Mouse (Mus musculus): ENCODE measurements at regions not wholly inside any gene's neighbourhood (a gene's known extent, or its start where the extent isn't known, plus 50 kb on each side); places are given as distances from the start of the nearest gene placed in this dataset.
A peak's percentile ranks its signal among the peaks of the same experiment; 100 is the strongest.

DNA sequence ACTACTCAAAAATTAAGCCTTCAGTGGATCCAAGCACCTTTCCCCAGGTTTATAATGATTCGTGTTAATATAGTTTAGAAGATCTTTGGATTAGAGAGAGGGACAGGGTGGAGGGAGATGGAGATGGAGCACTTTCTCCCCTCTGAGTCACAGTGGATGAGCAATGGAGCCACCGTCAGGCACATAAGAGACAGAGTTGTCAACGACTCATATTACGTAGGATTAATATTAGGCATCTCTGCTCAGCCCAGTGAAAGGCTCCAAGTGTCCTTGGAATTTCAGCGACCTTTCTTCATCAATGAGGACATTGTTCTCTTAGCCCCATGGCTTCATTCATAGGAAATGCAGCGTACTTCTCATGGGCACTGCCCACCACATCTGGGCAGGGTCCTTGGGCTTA lies 270.4 kb downstream of the Plpp3 start:
- DNase-seq (ENCODE audit: low read depth) = no peak
- no peak for TF ChIP-seq CTCF (IDR thresholded peaks at IDR 0.05; ENCODE audit: borderline replicate concordance, extremely low read depth, insufficient read depth, insufficient read length)
- no peak for TF ChIP-seq POLR2A (IDR thresholded peaks at IDR 0.05; ENCODE audit: borderline replicate concordance, extremely low read depth, insufficient read depth, insufficient read length, poor library complexity, severe bottlenecking)

DNA sequence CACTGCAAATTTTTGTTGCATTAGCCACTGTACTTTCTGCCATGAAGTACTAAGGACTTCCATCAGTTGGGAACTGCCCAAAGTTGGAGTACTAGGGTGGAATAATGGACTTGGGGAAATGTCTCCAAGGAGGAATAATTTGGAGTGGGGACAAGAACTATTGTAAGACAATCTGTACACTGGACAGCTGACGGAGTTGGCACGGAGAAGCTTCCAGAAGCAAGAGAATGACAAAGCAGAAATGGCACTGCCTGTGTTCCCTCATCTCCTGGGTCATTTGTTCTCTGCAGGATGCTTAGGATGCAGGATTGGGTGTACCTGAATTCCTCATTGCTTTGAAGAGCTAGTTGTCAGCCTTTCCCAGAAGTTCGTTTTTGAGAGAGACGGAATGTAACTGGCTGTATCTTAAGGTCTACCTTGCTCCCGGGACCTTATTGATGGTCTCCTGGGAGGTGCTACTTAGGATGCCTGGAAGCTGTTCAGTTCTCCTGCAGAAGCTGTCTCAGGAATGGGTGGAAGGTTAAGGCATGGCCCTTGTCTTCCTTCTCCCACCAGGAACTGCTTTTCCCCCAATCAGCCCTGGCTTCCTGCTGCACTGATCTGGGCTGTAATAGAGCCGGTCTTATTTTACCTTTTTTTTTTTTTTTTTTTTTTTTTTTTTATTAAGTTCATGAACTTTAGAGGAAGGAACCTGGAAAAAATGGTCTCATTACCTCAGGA lies 272.4 kb downstream of the Plpp3 start:
- no peak for DNase-seq (ENCODE audit: low read depth)
- TF ChIP-seq CTCF (IDR thresholded peaks at IDR 0.05; ENCODE audit: borderline replicate concordance, extremely low read depth, insufficient read depth, insufficient read length) = no peak
- TF ChIP-seq POLR2A (IDR thresholded peaks at IDR 0.05; ENCODE audit: borderline replicate concordance, extremely low read depth, insufficient read depth, insufficient read length, poor library complexity, severe bottlenecking) = no peak

DNA sequence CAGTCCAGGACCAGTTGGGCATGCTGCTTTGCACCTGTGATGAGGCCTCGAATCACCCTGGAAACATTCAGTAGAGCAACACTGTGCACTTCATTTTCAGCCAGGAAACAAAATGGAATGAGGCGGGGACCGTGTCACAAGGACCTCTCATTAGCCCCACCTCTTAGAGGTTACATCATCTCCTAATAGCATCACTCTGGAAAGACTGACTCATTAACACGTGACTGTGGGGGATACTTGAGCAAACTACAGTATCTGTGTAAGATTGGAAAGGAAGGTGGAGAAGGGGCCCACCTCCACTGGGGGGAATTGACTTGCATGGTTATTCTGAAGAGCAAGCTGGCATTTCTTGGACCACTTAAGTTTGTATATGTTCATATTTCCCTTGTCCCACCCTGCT lies 275.3 kb downstream of the Plpp3 start:
- no peak for TF ChIP-seq CTCF (IDR thresholded peaks at IDR 0.05; ENCODE audit: borderline replicate concordance, extremely low read depth, insufficient read depth, insufficient read length)
- TF ChIP-seq POLR2A (IDR thresholded peaks at IDR 0.05; ENCODE audit: borderline replicate concordance, extremely low read depth, insufficient read depth, insufficient read length, poor library complexity, severe bottlenecking) = no peak
- no peak for DNase-seq (ENCODE audit: low read depth)

DNA sequence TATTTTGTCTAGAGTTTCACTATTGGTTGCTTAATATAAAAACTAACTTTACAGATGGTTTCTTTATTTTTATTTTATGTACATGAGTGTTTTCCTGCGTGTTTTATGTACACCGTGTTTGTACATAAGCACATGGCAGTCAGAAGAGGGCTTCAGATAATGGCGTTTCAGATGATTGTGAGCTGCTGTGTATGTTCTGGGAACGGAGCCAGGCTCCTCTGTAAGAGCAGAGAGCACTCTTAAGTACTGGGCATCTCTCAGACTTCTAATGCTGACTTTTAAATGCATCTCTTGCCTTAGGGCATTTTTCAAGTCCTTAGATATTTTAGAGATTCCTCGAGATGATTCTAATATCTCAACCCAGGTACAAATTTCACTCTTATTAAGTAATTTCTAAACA lies 280.0 kb downstream of the Plpp3 start:
- no peak for TF ChIP-seq POLR2A (IDR thresholded peaks at IDR 0.05; ENCODE audit: borderline replicate concordance, extremely low read depth, insufficient read depth, insufficient read length, poor library complexity, severe bottlenecking)
- no peak for TF ChIP-seq CTCF (IDR thresholded peaks at IDR 0.05; ENCODE audit: borderline replicate concordance, extremely low read depth, insufficient read depth, insufficient read length)
- peak; percentile 67 for DNase-seq (ENCODE audit: low read depth)

DNA sequence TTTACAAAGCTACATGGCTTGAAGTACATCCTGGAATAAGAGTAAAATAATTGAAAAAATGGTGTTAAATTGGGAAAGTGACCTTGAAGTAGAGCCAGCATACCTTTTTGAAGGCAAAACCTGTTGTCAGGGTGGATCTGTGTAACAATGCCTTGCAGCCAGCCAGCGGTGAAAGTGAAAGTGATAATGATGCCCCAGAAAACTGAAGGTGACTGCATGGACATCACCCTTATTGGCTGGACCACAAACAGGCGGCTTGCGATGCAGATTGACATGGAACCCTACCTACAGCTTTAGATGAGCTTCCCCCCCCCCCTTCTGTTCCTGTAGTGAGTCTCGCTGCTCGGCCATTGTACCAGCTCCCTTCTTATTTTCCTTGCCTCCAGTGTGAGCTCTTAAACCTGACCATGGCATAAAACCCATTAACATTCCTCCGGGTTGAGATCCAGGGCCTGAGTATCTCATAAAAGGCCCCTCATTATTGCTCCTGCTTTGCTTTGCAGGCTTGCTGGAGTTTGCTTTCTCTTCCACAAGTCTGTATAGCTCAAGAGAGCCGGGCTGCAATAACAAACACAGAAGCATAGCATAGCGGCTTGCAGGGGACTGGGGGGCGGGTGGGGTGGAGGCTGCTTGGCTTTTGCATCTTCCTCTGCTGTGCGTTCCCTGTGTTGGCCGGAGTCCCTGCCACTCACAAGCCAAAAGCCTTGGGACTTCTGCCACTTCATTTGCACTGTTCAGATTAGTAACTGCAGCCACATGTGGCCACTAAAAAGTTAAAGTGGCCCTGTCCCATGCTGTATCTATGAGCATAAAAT lies 292.1 kb downstream of the Plpp3 start:
- DNase-seq (ENCODE audit: low read depth) = peak; percentile 74
- TF ChIP-seq POLR2A (IDR thresholded peaks at IDR 0.05; ENCODE audit: borderline replicate concordance, extremely low read depth, insufficient read depth, insufficient read length, poor library complexity, severe bottlenecking) (no peak), CTCF (IDR thresholded peaks at IDR 0.05; ENCODE audit: borderline replicate concordance, extremely low read depth, insufficient read depth, insufficient read length) (no peak)

DNA sequence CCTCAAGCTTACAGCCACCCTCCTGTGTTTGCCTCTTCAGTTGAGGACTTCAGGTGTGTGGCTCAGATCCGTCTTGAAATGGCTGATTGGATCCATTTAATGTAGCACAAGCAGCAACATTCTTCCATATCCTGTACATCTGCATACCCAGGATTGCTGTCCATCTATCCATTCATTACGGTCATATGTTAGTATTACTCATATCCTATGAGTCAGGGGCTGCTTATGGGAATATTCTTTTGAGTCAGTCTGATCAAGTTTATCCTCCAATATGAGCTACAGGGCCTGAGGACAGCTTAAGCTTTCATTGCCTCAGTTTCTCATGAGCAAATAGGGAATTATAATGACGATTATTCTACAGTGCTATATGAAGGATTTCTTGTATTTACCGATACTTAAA lies 293.7 kb downstream of the Plpp3 start:
- TF ChIP-seq CTCF (IDR thresholded peaks at IDR 0.05; ENCODE audit: borderline replicate concordance, extremely low read depth, insufficient read depth, insufficient read length) = no peak
- no peak for TF ChIP-seq POLR2A (IDR thresholded peaks at IDR 0.05; ENCODE audit: borderline replicate concordance, extremely low read depth, insufficient read depth, insufficient read length, poor library complexity, severe bottlenecking)

DNA sequence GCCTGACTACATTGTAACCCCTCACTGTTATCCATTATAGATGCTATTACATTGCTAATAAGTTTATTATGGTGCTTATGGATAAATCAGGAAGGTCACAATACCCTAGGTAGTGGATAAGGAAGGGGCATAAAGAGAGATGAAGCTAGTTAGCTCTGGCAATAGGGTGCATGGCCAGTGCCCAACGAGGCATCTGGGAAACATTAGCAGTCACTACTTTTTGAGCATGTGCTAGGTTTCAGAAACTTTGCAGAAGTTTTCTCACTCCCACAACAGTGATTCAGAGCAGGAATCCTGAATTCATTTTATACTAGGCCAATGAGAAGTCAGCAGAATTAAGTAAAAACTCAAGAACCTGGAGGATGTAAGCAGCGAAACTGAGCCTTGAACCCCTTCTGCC lies 294.7 kb downstream of the Plpp3 start:
- no peak for DNase-seq (ENCODE audit: low read depth)
- TF ChIP-seq CTCF (IDR thresholded peaks at IDR 0.05; ENCODE audit: borderline replicate concordance, extremely low read depth, insufficient read depth, insufficient read length) = no peak
- TF ChIP-seq POLR2A (IDR thresholded peaks at IDR 0.05; ENCODE audit: borderline replicate concordance, extremely low read depth, insufficient read depth, insufficient read length, poor library complexity, severe bottlenecking) = no peak

More for the DNA sequence above, 293.7 kb downstream of the Plpp3 start:
- DNase-seq (ENCODE audit: low read depth) = no peak

DNA sequence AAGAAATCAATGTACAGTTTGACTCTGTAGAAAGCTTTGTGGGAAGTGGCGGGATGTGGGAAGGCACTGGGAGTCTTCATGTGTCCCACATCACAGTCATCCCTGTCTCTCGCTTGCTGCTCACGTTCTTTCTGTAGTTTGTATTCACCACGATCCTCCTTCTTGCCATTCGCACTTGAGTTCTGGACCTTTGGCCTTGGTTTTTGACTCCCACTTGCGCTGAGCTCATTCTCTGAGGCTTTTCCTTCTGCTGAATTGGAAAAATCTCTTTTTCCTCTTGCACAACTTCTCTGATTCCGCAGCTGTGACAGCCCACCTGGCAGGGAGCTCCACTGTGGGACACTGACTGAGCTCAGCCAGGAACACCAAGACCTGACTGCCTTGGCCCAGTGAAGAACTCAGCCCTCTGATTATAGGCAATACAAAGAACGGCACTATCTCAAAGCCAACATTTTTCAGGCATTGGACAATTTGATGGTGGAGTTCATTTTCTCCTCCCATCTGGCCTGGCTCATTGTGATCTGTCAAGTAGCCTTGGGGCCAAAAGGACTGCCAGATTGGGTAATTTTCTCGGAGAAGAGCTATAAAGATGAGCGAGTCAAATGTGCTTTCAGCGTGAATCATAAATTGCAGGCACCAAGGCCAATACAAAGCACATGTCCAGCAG lies 299.9 kb downstream of the Plpp3 start:
- TF ChIP-seq CTCF (IDR thresholded peaks at IDR 0.05; ENCODE audit: borderline replicate concordance, extremely low read depth, insufficient read depth, insufficient read length) (no peak), POLR2A (IDR thresholded peaks at IDR 0.05; ENCODE audit: borderline replicate concordance, extremely low read depth, insufficient read depth, insufficient read length, poor library complexity, severe bottlenecking) (no peak)
- DNase-seq (ENCODE audit: low read depth) = no peak

DNA sequence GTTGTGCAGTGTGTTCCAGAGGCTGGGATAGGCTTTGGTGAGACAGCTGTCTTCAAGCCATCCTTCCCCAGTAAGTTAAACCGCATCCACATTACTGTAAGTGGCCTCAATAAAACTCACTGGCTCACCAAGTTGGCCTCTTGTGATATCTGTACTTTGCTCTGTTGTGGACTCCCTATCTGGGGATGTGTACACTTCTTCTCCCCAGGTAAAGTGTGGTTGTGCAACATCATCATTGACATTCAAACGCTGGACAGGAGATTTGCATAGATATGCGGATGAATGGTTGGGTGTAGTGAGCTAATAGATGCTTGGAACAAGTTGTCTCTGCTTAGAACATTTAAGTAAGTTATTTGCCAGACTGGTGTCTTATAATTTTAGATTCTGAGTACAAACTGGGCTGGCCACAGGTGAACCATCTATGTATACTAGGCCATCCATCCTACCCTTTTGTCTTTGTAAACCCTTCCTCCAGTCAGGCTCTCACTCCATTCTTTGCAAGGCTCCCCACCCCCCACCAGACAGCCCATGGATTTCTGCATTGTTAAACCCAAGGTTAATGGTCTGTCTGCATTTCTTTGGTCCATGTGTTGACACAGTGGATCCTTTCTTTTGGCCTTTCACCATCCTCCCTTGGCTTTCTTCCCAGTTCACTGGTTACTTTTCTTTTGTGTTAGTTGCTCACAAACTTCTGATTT lies 303.0 kb downstream of the Plpp3 start:
- DNase-seq (ENCODE audit: low read depth) = peak; percentile 75
- TF ChIP-seq CTCF (IDR thresholded peaks at IDR 0.05; ENCODE audit: borderline replicate concordance, extremely low read depth, insufficient read depth, insufficient read length) (no peak), POLR2A (IDR thresholded peaks at IDR 0.05; ENCODE audit: borderline replicate concordance, extremely low read depth, insufficient read depth, insufficient read length, poor library complexity, severe bottlenecking) (no peak)

DNA sequence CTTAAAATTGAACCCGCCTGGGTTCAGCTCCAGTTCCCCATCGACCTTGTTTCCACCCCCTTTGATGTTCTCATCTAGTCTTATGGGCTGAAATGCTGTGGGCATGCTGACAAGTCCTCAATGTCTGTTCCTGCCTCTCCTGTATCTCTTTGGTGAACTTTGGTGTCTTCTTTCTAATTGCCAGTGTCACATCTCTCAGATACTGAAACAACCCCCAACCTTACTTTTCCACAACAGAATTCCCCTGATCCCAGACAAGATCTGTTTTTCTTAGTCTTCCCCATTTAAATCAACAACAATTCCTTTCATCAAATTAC lies 303.5 kb downstream of the Plpp3 start:
- DNase-seq (ENCODE audit: low read depth) = no peak
- TF ChIP-seq CTCF (IDR thresholded peaks at IDR 0.05; ENCODE audit: borderline replicate concordance, extremely low read depth, insufficient read depth, insufficient read length) (no peak), POLR2A (IDR thresholded peaks at IDR 0.05; ENCODE audit: borderline replicate concordance, extremely low read depth, insufficient read depth, insufficient read length, poor library complexity, severe bottlenecking) (no peak)

DNA sequence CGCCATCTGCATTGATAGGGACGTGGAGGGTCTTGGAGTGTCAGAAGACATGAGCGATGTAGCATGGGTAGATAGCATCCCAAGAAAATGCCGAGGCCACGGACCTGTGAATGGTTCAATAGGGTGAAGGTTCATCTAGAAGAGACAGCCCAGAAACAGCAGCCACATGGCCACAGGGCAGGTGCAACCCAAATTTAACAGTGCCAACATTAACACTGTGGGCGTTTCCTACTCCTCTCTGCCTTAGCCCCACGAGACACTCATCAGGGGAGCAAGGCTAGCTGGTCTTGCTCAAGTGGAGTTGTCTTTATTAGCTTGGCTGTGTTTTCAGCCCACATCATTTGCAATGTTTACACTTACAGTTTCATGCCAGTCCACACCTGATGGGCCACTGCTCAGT lies 310.7 kb downstream of the Plpp3 start:
- no peak for DNase-seq (ENCODE audit: low read depth)
- TF ChIP-seq CTCF (IDR thresholded peaks at IDR 0.05; ENCODE audit: borderline replicate concordance, extremely low read depth, insufficient read depth, insufficient read length) (no peak), POLR2A (IDR thresholded peaks at IDR 0.05; ENCODE audit: borderline replicate concordance, extremely low read depth, insufficient read depth, insufficient read length, poor library complexity, severe bottlenecking) (no peak)

Measured in brain, embryonic 14.5 days (tissue).